Mouse (Mus musculus) embryonic fibroblast, embryonic 13.5 days (primary cell): Measurements from ENCODE around the gene Sh3bp4. TPM values are rescaled to one million over a fixed set of nuclear protein-coding genes. Genes with fewer than 3 reads are reported as not detected.
A peak's percentile ranks its signal among the peaks of the same experiment; 100 is the strongest.

Source experiments
- H3K27ac ChIP-seq: 2 replicates; pipeline ENCODE4 v1.5.1; 2012; ENCODE audit warnings: low read length, control low read depth, inconsistent platforms; ENCODE audit not compliant: insufficient read depth
- H3K4me1 ChIP-seq: 2 replicates; pipeline ENCODE4 v1.6.1; 2011; ENCODE audit warnings: low read length; ENCODE audit not compliant: control insufficient read depth, insufficient read depth
- H3K4me3 ChIP-seq: 2 replicates; pipeline ENCODE4 v1.5.1; 2011; ENCODE audit warnings: mild to moderate bottlenecking, control low read depth, low read length; ENCODE audit not compliant: insufficient read depth
- CTCF ChIP-seq: IDR thresholded peaks from 2 replicates; pipeline ENCODE4 v1.5.1; 2011; ENCODE audit warnings: mild to moderate bottlenecking, control low read depth, low read length, moderate library complexity, borderline replicate concordance; ENCODE audit not compliant: insufficient read depth
- POLR2A ChIP-seq: IDR thresholded peaks from 2 replicates; pipeline ENCODE4 v1.6.1; 2011; ENCODE audit warnings: low read depth, mild to moderate bottlenecking, control low read depth, low read length, moderate library complexity
- polyA plus RNA-seq: library from polyadenylated mRNA; stranded (reverse); fragments of >200 nt; gene quantifications from 2 replicates; pipeline ENCODE4 v1.2.4, GENCODE M21; 2011; ENCODE audit warnings: low read depth; ENCODE audit not compliant: missing spikeins, insufficient read length

The Sh3bp4 gene
- polyA plus RNA-seq, 1 experiment = 19.8 TPM

DNA sequence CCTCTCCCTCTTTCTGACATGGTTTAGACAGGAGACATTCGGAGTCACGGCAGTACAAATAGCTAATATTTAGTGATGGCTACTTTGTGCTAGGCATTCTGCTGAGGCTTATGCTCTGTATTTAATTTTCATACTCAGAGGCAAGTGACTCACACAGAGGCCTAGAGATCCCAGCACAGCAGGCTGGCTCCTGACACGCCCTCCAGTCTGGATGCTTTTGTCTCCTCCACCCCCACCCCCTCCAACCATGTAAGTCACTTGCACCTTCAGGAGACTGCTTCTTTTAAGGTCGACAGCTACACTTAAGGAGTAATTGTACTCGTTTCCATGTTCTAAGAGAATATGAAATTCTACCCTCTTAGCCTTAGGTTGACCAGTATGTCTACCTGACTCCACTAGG, 1.4 kb upstream of the Sh3bp4 start:
- H3K27ac ChIP-seq = peak overlapping the region; percentile 99
- H3K4me3 ChIP-seq = no peak overlapping the region

DNA sequence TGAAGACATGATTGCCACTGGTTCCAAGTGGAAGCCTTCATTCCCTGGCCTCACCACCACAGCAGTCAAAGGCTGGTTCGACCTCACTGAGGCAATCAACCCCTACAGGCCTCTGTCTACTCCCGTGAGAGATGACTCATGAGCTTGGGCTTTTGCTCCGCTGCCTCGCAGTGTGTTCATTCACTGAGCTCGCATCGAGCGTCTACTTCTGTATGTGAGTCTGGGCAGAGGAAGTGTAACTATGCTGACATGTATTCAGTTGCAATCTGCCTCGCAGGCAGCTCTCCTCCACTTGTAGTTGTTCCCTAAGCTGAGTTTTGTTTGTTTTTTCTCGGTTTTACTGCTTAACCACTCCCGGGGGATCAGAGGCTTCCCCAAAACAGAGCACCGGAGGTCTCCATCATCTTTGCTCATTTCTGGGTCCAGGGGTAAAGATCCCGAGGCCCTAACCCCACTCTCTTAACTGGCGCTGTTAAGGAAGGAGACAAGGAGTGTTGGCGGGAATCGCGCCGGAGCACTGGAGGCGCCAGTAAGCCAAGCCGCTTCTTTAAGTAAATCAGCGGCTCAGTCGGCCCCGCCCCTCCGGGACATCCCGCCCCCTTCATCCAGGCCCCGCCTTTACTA, 624 bp upstream of the Sh3bp4 start:
- Histone ChIP-seq H3K4me3 (peak overlapping the region; percentile 19), H3K27ac (peak overlapping the region; percentile 99), H3K4me1 (peaks cover 9% of the 10 kb centered on the region)
- TF ChIP-seq POLR2A = peak; percentile 95
- TF ChIP-seq CTCF = no peak

More for the DNA sequence above, 1.4 kb upstream of the Sh3bp4 start:
- TF ChIP-seq CTCF (no peak), POLR2A (no peak)
- peaks cover 5% of the 10 kb centered on the region; the same call in 1 of the 2 replicates for H3K4me1 ChIP-seq

DNA sequence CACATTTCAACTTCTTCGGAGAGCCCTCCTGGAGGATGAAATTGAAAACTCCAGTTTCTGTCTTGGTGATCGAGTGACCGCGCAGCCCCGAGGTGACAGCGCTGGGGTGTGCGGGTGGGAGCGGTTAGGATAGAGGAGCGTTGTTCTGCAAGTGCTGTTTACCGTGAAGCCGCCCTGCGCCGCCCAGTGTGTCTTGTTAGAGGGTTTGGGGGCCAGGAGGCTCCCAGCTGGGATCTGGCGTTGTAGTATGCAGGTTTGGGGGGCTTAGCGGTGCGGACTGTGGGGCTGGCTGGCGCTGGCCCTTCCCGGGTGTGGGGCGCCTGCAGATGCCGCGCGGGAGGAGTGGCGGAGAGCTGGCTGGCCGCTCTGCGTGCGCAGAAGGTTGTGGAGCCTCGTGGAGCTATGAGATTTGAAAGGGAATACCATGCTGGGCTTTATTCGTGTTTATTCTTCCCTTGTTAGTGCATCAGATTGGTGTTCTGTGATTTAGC, 701 bp downstream of the Sh3bp4 start:
- Histone ChIP-seq H3K4me1 (peaks cover 12% of the 10 kb centered on the region), H3K4me3 (peak overlapping the region; percentile 97), H3K27ac (peak overlapping the region; percentile 54)
- TF ChIP-seq CTCF = no peak
- TF ChIP-seq POLR2A = no peak

DNA sequence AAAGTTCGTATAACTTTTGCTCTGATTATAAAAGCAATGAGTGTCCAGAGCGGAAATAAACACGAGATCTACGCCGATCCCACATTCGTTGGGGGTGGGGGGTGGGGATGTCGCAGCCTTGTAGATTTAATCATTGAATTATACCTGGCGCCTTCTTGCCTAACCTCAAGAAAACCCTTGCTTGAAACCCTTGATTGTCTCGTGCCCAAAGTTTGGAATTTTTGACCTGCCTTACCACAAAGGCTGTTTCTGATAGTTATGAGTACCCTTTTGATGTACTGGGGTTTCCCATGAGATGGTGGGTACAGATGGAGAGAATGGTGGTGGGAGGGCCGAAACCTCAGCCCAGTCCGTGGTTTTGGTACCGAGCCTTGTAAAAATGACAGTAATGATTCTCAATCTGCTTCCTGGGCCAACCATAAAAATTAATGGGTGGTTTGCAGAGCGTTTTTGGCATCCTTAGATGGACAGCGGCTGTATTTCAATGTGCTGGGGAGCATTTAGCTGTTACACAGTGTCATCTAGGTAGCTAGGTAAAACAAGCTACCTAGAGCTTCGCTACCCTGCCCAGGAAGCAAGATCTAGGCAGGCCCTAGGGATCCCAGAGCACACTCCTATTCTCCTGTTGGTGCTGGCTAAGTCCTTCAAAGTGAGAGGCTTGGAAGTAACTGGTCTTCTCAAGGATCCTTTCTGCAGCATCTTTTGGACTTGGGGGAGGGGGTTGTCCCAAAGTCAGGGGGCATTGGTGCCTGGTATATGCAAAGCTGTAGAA, 1.3 kb downstream of the Sh3bp4 start:
- peak overlapping the region; percentile 54 for H3K27ac ChIP-seq
- TF ChIP-seq CTCF = no peak
- no peak for TF ChIP-seq POLR2A
- peaks cover 12% of the 10 kb centered on the region for H3K4me1 ChIP-seq
- peak overlapping the region; percentile 97 for H3K4me3 ChIP-seq

DNA sequence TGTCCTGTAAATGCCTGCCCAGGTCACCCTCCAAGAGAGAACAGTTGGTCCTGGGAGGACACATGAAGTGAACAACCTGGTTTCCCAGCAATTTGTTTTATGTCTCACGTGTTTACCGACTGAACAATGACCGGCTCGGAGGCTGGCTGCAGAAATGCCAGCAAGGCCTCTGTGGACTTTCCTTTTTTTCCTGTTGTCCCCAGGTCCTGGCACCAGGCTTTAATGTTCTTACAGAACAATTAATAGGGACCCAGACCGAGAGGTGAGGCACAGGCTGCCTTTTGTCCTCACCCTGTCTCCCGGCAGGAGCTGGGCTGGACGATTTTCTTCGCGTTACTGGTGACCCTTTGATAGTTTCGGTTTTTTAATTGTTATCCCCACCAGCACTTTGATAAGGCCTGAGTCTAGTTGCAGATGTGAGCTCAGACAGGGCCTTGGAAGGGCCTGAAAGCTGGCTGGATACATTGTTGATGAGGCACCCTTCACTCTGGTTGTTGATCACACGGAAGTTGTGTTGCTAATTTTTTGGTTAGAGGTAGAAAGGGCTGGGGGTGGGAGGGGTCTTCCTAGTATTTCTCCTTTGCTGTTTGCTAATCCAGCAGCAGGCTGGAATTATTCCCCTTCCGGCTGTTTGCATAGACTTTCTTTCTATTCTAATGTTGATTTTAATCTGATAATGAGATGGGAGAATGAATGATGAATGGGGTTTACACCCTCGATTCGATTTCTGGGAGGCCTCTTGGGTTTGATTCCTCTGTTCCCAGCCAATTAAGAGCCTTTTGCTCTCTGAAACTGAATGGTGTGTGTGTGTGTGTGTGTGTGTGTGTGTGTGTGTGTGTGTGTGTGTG, 2.2 kb downstream of the Sh3bp4 start:
- H3K4me3 ChIP-seq = peak overlapping the region; percentile 97
- TF ChIP-seq POLR2A (no peak), CTCF (no peak)
- no peak overlapping the region; the same call in 1 of the 2 replicates for H3K27ac ChIP-seq
- peaks cover 12% of the 10 kb centered on the region for H3K4me1 ChIP-seq

DNA sequence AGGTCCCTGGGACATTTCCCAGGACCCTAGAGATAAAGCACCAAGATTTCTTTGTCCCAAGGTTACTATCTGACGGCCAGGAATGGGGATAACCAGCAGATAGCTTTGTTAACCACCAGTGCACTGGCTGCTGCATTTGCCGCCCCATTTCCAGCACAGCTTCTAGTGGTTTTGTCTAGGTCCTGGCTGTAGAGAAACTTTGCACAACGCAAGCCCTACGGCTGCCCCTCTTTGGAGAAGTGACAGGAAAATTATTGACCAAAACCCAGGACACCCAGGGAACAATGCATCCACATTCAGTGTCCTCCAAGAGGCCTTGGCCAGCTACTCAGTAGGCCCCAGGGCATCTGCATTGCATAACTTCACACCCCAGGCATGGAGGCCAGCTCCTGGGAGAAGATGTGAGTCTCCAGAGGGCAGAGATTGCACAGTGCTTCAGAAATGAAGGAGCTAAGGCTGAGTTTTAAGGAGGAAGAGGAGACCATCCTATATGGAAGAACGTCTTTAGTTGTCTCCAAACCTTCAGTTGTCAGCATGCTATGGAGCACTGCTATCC, 3.2 kb downstream of the Sh3bp4 start:
- TF ChIP-seq POLR2A (no peak), CTCF (no peak)
- Histone ChIP-seq H3K27ac (no peak overlapping the region), H3K4me3 (no peak overlapping the region), H3K4me1 (peaks cover 13% of the 10 kb centered on the region)

DNA sequence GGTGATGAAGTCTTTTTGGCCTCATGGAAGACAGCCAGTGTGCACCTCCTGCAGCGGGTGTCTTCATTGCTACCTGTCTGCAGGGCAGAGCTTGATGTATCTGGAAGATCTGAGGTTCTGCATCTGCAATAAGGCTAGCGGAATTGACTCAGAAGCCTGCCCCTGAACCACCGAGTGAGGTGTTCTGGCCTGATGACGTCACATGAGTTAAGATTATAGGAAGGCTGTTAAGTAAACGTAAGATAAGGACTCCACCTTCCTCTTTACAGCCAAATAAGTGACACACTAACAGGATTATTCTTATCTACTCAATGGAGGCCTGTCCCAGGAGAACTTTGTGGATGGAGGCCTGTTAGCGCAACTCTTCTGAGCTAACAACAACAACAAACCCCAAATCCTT, 4.5 kb downstream of the Sh3bp4 start:
- Histone ChIP-seq H3K27ac (no peak overlapping the region), H3K4me1 (peaks cover 18% of the 10 kb centered on the region)
- no peak for TF ChIP-seq POLR2A
- no peak for TF ChIP-seq CTCF

DNA sequence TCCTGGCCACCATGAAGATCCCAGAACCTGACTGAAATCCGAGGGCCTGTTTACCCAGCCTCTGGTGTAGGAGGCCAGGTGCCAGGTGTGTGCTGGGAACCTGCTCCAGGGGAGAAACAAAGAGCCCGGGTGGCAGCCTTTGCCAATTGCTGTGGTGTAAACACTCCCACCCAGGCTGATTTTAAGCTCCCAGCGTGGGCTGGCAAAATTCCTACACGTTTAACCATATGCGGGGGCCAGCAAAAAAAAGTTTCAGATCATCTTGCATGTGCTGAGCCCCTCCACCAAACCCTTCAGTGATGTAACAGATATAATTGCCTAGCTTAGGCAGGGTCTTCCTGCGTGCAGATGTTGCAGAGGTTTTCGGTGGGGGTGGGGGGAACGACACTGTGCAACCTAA, 4.9 kb downstream of the Sh3bp4 start:
- Histone ChIP-seq H3K27ac (no peak overlapping the region), H3K4me1 (peaks cover 18% of the 10 kb centered on the region), H3K4me3 (no peak overlapping the region)
- TF ChIP-seq POLR2A = no peak
- TF ChIP-seq CTCF = no peak

More for the DNA sequence above, 4.5 kb downstream of the Sh3bp4 start:
- no peak overlapping the region for H3K4me3 ChIP-seq

DNA sequence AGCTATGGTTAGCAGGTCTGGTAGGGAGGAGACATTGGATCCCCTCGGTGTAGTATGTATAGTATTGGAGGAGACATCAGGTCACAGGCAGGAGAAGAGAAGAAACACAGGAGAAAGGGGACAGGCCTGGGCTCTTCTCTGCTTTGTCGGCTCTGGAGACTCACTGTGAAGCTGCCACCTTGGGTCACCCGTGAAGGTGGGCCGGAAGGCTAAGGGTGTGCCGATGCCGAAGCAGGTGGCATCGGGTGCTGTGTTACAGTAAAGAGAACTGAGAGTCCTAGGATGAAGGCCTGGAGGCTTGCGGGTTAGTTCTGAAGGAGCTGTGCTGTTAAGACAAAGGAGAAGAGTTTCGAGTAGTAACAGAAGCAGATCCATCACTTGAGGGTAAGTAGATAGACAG, 6.6 kb downstream of the Sh3bp4 start:
- TF ChIP-seq CTCF (no peak), POLR2A (no peak)
- no peak overlapping the region for H3K4me3 ChIP-seq
- H3K4me1 ChIP-seq = peaks cover 28% of the 10 kb centered on the region
- H3K27ac ChIP-seq = no peak overlapping the region

DNA sequence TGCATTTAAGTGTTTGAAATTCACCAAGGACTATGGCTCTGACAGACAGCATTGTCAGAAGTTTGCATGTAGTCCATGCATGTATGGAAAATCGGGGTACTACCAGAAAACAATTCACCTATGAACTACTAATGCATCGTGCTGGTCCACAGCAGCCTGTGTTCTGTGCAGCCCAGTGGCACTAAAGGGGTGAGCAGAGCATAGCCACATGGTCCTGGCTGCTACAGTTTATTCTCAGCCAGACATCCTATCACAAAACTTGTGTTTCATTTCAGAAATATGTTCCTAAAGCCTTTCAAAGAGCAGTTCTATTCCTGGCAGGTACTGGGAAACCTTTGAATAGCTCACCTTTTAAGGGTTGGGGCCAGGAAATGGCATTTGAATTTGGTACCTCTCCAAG, 8.0 kb downstream of the Sh3bp4 start:
- TF ChIP-seq CTCF (no peak), POLR2A (no peak)
- Histone ChIP-seq H3K4me1 (peaks cover 31% of the 10 kb centered on the region), H3K4me3 (no peak overlapping the region), H3K27ac (no peak overlapping the region)
